Mouse (Mus musculus) activated CD4-positive, CD25-positive, alpha-beta regulatory T cell (primary cell): ENCODE results near the gene Dnlz. TPM values are rescaled to one million over a fixed set of nuclear protein-coding genes. Genes with fewer than 3 reads are reported as not detected.

Source experiments
- polyA plus RNA-seq, 2 experiments: library from polyadenylated mRNA; unstranded; fragments of 100-300 nt; shearing (Covaris generic); gene quantifications; one replicate each; pipeline ENCODE4 v1.2.1; 2017

Gene Dnlz
- polyA plus RNA-seq: 10 to 100 TPM; 16.2 to 19.0 TPM

GRCm38 (mm10) chr2:26351358-26352290 is at the start of gene Dnlz:
Dnlz (minus strand) TSS chr2:26352110.

GRCm38 (mm10) chr2:26389154-26389690 is 37.3 kb upstream of the Dnlz start, which contains the start of the genes Entr1 and Pmpca:
Entr1 (minus strand) TSS chr2:26389316.
Pmpca (plus strand) TSS chr2:26389339.

DNA sequence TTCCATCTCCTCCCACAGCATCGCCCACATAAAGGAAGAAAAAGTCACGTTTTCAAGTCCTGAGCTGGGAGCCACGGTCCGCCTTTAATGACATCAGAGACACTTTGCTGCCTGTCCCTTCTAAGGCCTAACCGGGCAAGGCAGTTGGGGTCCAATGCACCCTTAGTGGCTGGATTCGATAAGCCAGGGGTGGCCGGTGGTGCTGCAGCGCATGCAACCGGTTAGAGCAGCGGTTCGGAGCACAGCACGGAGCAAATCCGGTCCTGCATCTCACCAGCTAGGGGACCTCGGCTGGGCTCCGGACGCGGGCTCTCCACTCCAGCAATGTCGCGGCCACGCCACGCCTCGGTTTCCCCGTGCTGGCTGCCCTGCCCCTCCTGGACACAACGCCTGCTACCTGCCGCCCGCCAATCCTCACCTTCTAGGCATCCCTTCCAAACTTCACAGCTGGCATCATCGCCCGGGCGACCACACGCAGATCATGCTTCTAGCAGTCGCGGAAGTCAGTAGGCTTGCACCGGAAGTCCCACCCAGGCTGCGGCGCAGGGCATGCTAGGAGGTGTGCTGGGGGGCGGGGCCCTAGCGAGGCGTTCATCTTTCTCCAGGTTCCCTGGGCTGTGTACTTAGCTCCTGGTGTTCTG is 28.3 kb upstream of the Dnlz start, which contains the start of gene Snapc4:
Gene Snapc4 (minus strand): TSS at position 523 of the 641 bp plus-strand sequence.

GRCm38 (mm10) chr2:26360772-26361171 is 8.9 kb upstream of the Dnlz start, which contains the start of gene Card9:
Card9 (minus strand) TSS chr2:26360918.

GRCm38 (mm10) chr2:26315072-26315924 is 36.6 kb downstream of the Dnlz start, which contains the start of gene Gpsm1:
Gpsm1 (plus strand) TSS chr2:26315515.

Other genes starting within 250 kb of the Dnlz start
- 1 to 10 TPM; 1.1 to 3.2 TPM for gene Nacc2, start 228.9 kb downstream of the Dnlz start, polyA plus RNA-seq
- gene Lhx3, start 143.8 kb downstream of the Dnlz start, polyA plus RNA-seq: not detected
- gene Qsox2, start 114.6 kb downstream of the Dnlz start, polyA plus RNA-seq: 1 to 10 TPM; 5.3 to 5.9 TPM
- under 1 TPM in 1 of 2 experiments, not detected in 1; 0.10 TPM for gene Ccdc187, start 57.6 kb downstream of the Dnlz start, polyA plus RNA-seq
- 1 to 10 TPM; 7.7 to 8.0 TPM for gene Gpsm1, start 36.6 kb downstream of the Dnlz start, polyA plus RNA-seq
- 1 to 10 TPM; 2.2 to 5.9 TPM for gene Card9, start 8.8 kb upstream of the Dnlz start, polyA plus RNA-seq
- gene Snapc4, start 28.5 kb upstream of the Dnlz start, polyA plus RNA-seq: 10 to 100 TPM; 33.2 to 37.9 TPM
- gene Entr1, start 37.2 kb upstream of the Dnlz start, polyA plus RNA-seq: 100 to 1,000 TPM; 141 to 145 TPM
- gene Pmpca, start 37.2 kb upstream of the Dnlz start, polyA plus RNA-seq: 10 to 100 TPM; 77.5 to 86.2 TPM
- 10 to 100 TPM; 26.4 to 29.8 TPM for gene Inpp5e, start 57.1 kb upstream of the Dnlz start, polyA plus RNA-seq
- 10 to 100 TPM; 21.7 to 46.1 TPM for gene Sec16a, start 93.1 kb upstream of the Dnlz start, polyA plus RNA-seq
- gene Notch1, start 164.6 kb upstream of the Dnlz start, polyA plus RNA-seq: 10 to 100 TPM; 27.3 to 44.7 TPM
- gene Egfl7, start 227.9 kb upstream of the Dnlz start, polyA plus RNA-seq: 1 to 10 TPM in 1 of 2 experiments, under 1 TPM in 1; 0.93 to 1.8 TPM
- gene Gm20532, start 234.5 kb upstream of the Dnlz start, polyA plus RNA-seq: not detected